Mouse (Mus musculus): Measurements from ENCODE around the gene Ascc1. TPM values are rescaled to one million over a fixed set of nuclear protein-coding genes. Genes with fewer than 3 reads are reported as not detected.

Ascc1 gene
- polyA plus RNA-seq, 1 experiment from 2014 or later, result 21.6 TPM

DNA sequence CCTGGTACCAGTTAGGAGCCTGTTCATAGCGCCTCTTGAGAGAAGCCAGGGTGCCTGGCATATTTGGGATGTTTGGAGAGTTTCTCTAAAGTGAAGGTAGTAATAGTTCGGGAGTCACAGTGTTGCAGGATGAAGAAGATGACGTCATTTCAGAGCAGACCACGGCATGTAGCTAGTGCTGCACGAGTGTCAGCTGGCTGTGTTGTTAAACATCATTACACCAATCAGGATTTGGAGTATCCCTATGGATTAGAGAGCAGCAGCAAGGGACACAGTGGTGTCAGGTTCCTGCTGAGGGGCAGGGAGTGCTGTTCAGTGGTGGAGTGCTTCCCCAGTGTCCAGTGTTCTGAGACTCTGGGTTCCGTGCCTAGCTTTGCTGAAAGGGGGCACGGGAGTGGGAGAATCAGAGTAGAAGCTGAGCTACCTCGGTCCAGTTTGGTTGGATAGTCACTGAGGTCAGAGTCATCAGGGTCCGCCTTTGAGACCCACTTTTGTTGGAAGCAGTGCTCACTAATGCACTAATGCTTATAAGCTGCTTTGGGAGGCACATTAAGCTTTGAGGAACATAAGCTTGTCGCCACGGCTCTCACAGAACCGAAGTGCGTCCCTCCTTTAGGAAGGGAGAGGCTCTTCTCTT, 24.3 kb downstream of the Ascc1 start:
- H3K4me2 ChIP-seq, result no peak overlapping the region

DNA sequence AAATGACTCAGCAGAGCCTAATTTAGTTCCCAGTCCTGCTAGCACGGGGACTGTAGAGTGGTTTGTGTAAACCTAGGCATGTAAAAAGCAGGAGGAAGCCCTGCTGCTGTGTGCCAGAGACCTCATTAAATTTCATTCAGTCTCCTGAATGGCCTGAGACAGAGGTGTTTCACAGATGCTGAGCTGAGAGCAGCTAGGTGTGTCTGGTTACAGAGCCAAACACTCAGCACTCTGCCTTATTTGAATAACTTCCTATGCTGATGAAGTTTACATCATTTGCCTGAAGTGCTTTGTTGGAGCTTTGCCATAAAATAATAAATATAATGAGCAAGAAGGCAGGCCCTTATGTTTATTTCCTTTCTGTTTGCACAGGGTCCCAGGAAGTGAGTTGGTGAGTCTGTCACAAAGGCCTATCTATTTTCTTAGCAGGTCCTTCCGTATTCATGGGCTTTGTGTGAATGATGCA, 25.0 kb downstream of the Ascc1 start:
- peaks cover 3% of the 10 kb centered on the region; the same call in 1 of the 2 replicates for H3K36me3 ChIP-seq
- WGBS (ENCODE audit: insufficient replicate concordance), result 52% methylated on average over 2 of the region's 2 CpGs
- H3K9ac ChIP-seq, result no peak overlapping the region
- no peak overlapping the region for H3K4me2 ChIP-seq
- no peaks in the 10 kb centered on the region for H3K27me3 ChIP-seq
- H3K4me3 ChIP-seq (replicated peaks), result no peak overlapping the region
- H3K27ac ChIP-seq, result no peak overlapping the region
- DNase-seq (no peak), ATAC-seq (ENCODE audit: low read depth) (no peak)
- no peaks in the 10 kb centered on the region for H3K4me1 ChIP-seq (replicated peaks)
- H3K9me3 ChIP-seq (replicated peaks), result no peaks in the 10 kb centered on the region

More for the DNA sequence above, 24.3 kb downstream of the Ascc1 start:
- Histone ChIP-seq H3K27ac (no peak overlapping the region), H3K9me3 (replicated peaks) (no peaks in the 10 kb centered on the region), H3K4me1 (replicated peaks) (no peaks in the 10 kb centered on the region), H3K27me3 (no peaks in the 10 kb centered on the region), H3K9ac (no peak overlapping the region), H3K4me3 (replicated peaks) (no peak overlapping the region), H3K36me3 (peaks cover 11% of the 10 kb centered on the region; the same call in 1 of the 2 replicates)
- ATAC-seq (ENCODE audit: low read depth) (no peak), DNase-seq (no peak)
- 70% methylated on average over 13 of the region's 13 CpGs for WGBS (ENCODE audit: insufficient replicate concordance)

- H3K27ac ChIP-seq, result no peak overlapping the region
- DNase-seq (no peak), ATAC-seq (ENCODE audit: low read depth) (no peak)
- no peaks in the 10 kb centered on the region for H3K4me1 ChIP-seq (replicated peaks)
- WGBS (ENCODE audit: insufficient replicate concordance), result 67% methylated on average over 7 of the region's 7 CpGs
- no peak overlapping the region for H3K4me2 ChIP-seq
- H3K36me3 ChIP-seq, result no peaks in the 10 kb centered on the region; the same call in 1 of the 2 replicates
- no peak overlapping the region for H3K4me3 ChIP-seq (replicated peaks)
- no peak overlapping the region for H3K9ac ChIP-seq
- H3K9me3 ChIP-seq (replicated peaks), result no peaks in the 10 kb centered on the region
- H3K27me3 ChIP-seq, result no peaks in the 10 kb centered on the region
Measured at GRCm38 (mm10) chr10:60028181-60028580, 25.6 kb downstream of the Ascc1 start.

GRCm38 (mm10) chr10:60028979-60029378, 26.4 kb downstream of the Ascc1 start:
- Histone ChIP-seq H3K9ac (no peak overlapping the region), H3K4me3 (replicated peaks) (no peak overlapping the region), H3K4me2 (no peak overlapping the region), H3K27me3 (no peaks in the 10 kb centered on the region), H3K36me3 (no peaks in the 10 kb centered on the region; the same call in 1 of the 2 replicates), H3K27ac (no peak overlapping the region), H3K4me1 (replicated peaks) (no peaks in the 10 kb centered on the region), H3K9me3 (replicated peaks) (no peaks in the 10 kb centered on the region)
- 71% methylated on average over 7 of the region's 7 CpGs for WGBS (ENCODE audit: insufficient replicate concordance)
- ATAC-seq (ENCODE audit: low read depth), result no peak
- no peak for DNase-seq

GRCm38 (mm10) chr10:60029387-60029786, 26.8 kb downstream of the Ascc1 start:
- H3K4me1 ChIP-seq (replicated peaks), result no peaks in the 10 kb centered on the region
- H3K9me3 ChIP-seq (replicated peaks), result no peaks in the 10 kb centered on the region
- no peak overlapping the region for H3K27ac ChIP-seq
- H3K36me3 ChIP-seq, result no peaks in the 10 kb centered on the region; the same call in 1 of the 2 replicates
- ATAC-seq (ENCODE audit: low read depth), result no peak
- no peak for DNase-seq
- H3K4me3 ChIP-seq (replicated peaks), result no peak overlapping the region
- no peaks in the 10 kb centered on the region for H3K27me3 ChIP-seq
- no peak overlapping the region for H3K9ac ChIP-seq
- 74% methylated on average over 4 of the region's 4 CpGs for WGBS (ENCODE audit: insufficient replicate concordance)
- no peak overlapping the region for H3K4me2 ChIP-seq

GRCm38 (mm10) chr10:60031562-60031961, 29.0 kb downstream of the Ascc1 start:
- H3K4me3 ChIP-seq (replicated peaks), result no peak overlapping the region
- no peak for ATAC-seq (ENCODE audit: low read depth)

DNA sequence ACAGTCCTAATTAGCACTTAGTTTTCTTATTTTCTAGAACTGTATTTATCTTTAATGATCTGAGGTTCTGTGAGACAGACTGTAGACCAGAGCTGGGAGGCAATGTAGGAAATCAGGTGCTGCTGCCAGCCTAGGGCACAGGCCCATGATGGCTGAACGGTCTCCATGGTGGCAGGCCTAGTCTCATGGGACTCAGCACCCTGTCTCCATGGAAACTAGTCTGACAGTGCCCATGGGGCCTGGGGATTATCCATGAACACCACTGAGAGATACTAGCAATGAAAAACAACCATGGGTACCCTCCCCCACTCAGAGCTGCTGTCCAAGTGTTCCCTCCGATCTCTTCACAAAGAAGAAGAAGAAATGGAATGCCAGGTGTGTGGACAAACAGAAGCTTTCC, 29.4 kb downstream of the Ascc1 start:
- no peak overlapping the region for H3K9ac ChIP-seq
- H3K4me2 ChIP-seq, result no peak overlapping the region
- no peaks in the 10 kb centered on the region; the same call in 1 of the 2 replicates for H3K36me3 ChIP-seq
- no peaks in the 10 kb centered on the region for H3K9me3 ChIP-seq (replicated peaks)
- H3K4me3 ChIP-seq (replicated peaks), result no peak overlapping the region
- peaks cover 11% of the 10 kb centered on the region for H3K4me1 ChIP-seq (replicated peaks)
- no peak overlapping the region for H3K27ac ChIP-seq
- no peaks in the 10 kb centered on the region for H3K27me3 ChIP-seq
- DNase-seq (no peak), ATAC-seq (ENCODE audit: low read depth) (no peak)
- WGBS (ENCODE audit: insufficient replicate concordance), result 76% methylated on average over 2 of the region's 2 CpGs

More at GRCm38 (mm10) chr10:60031562-60031961, 29.0 kb downstream of the Ascc1 start:
- DNase-seq, result no peak
- no peaks in the 10 kb centered on the region for H3K9me3 ChIP-seq (replicated peaks)
- WGBS (ENCODE audit: insufficient replicate concordance), result 79% methylated on average over 8 of the region's 8 CpGs
- H3K9ac ChIP-seq, result no peak overlapping the region
- no peaks in the 10 kb centered on the region for H3K27me3 ChIP-seq
- no peak overlapping the region for H3K27ac ChIP-seq
- no peak overlapping the region for H3K4me2 ChIP-seq
- H3K36me3 ChIP-seq, result no peaks in the 10 kb centered on the region; the same call in 1 of the 2 replicates
- H3K4me1 ChIP-seq (replicated peaks), result peaks cover 11% of the 10 kb centered on the region

GRCm38 (mm10) chr10:60032622-60033021, 30.0 kb downstream of the Ascc1 start:
- Histone ChIP-seq H3K4me2 (no peak overlapping the region), H3K27me3 (no peaks in the 10 kb centered on the region), H3K9me3 (replicated peaks) (no peaks in the 10 kb centered on the region), H3K4me3 (replicated peaks) (no peak overlapping the region), H3K36me3 (no peaks in the 10 kb centered on the region; the same call in 1 of the 2 replicates), H3K9ac (no peak overlapping the region), H3K27ac (no peak overlapping the region), H3K4me1 (replicated peaks) (peaks cover 11% of the 10 kb centered on the region)
- WGBS (ENCODE audit: insufficient replicate concordance), result 53% methylated on average over 2 of the region's 2 CpGs
- DNase-seq, result no peak
- no peak for ATAC-seq (ENCODE audit: low read depth)

GRCm38 (mm10) chr10:60033064-60033463, 30.5 kb downstream of the Ascc1 start:
- H3K4me2 ChIP-seq, result no peak overlapping the region
- H3K27ac ChIP-seq, result no peak overlapping the region
- H3K36me3 ChIP-seq, result no peaks in the 10 kb centered on the region; the same call in 1 of the 2 replicates
- 54% methylated on average over 5 of the region's 5 CpGs for WGBS (ENCODE audit: insufficient replicate concordance)
- peaks cover 11% of the 10 kb centered on the region for H3K4me1 ChIP-seq (replicated peaks)
- no peak overlapping the region for H3K4me3 ChIP-seq (replicated peaks)
- H3K9me3 ChIP-seq (replicated peaks), result no peaks in the 10 kb centered on the region
- DNase-seq (no peak), ATAC-seq (ENCODE audit: low read depth) (no peak)
- no peak overlapping the region for H3K9ac ChIP-seq
- H3K27me3 ChIP-seq, result no peaks in the 10 kb centered on the region

GRCm38 (mm10) chr10:60034621-60035020, 32.0 kb downstream of the Ascc1 start:
- Histone ChIP-seq H3K27ac (no peak overlapping the region), H3K4me3 (replicated peaks) (no peak overlapping the region), H3K9ac (no peak overlapping the region), H3K4me2 (no peak overlapping the region), H3K4me1 (replicated peaks) (peaks cover 11% of the 10 kb centered on the region), H3K9me3 (replicated peaks) (no peaks in the 10 kb centered on the region), H3K27me3 (no peaks in the 10 kb centered on the region), H3K36me3 (no peaks in the 10 kb centered on the region; the same call in 1 of the 2 replicates)
- 66% methylated on average over 3 of the region's 3 CpGs for WGBS (ENCODE audit: insufficient replicate concordance)
- ATAC-seq (ENCODE audit: low read depth), result no peak
- no peak for DNase-seq

DNA sequence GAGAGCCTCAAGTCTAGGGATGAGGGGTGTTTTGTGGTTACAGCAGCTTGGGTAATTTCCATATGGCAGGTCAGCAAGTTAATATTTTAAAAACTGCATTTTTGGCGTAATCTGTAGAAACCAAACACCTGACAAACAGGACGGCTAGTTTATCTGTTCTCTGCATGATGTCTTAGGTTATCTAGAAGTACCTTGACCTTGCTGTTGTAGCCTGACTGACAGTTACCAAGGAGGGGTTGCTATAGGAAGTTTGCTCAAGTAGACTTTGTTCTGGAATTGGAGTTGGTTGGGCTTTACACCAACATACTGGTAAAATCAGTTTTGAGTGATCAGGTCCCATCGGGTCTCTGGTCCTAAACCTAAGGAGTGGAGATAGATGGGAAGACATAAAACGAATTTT, 33.1 kb downstream of the Ascc1 start:
- Histone ChIP-seq H3K9ac (no peak overlapping the region), H3K36me3 (no peaks in the 10 kb centered on the region; the same call in 1 of the 2 replicates), H3K4me3 (replicated peaks) (no peak overlapping the region), H3K4me2 (no peak overlapping the region), H3K4me1 (replicated peaks) (peaks cover 11% of the 10 kb centered on the region), H3K27me3 (no peaks in the 10 kb centered on the region), H3K27ac (no peak overlapping the region), H3K9me3 (replicated peaks) (no peaks in the 10 kb centered on the region)
- no peak for DNase-seq
- no peak for ATAC-seq (ENCODE audit: low read depth)
- WGBS (ENCODE audit: insufficient replicate concordance), result 29% methylated on average over 4 of the region's 4 CpGs

DNA sequence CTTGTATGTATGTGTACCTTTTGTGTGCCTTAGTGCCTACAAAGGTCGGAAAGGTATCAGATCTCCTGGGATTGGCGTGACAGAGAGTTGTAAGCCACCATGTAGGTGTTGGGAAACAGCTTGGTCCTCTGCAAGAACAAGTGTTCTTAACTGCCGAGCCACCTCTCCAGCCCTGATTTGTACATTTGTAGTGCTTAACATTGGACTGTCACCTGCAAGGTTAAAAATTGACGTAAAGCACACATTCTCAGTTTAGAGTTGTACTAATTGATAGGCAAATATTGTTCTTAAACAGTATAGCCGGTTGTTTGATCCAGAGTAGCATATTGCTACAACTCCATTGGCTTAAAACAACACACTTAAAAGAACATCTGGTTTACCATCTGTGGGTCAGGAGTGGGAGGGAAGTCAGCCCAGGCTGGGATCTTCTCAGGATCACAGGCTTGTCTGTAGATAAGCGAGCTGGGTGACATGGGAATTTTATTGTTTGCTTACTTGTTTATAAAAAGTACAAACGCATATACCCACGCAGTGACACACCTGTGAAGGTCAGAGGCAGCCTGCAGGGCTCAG, 39.8 kb downstream of the Ascc1 start:
- no peaks in the 10 kb centered on the region for H3K4me1 ChIP-seq (replicated peaks)

More for the DNA sequence above, 39.8 kb downstream of the Ascc1 start:
- H3K9ac ChIP-seq, result no peak overlapping the region
- no peak for ATAC-seq (ENCODE audit: low read depth)
- no peaks in the 10 kb centered on the region for H3K9me3 ChIP-seq (replicated peaks)
- WGBS (ENCODE audit: insufficient replicate concordance), result 69% methylated on average over 8 of the region's 8 CpGs
- H3K27ac ChIP-seq, result no peak overlapping the region
- H3K4me3 ChIP-seq (replicated peaks), result no peak overlapping the region
- H3K4me2 ChIP-seq, result no peak overlapping the region
- no peaks in the 10 kb centered on the region for H3K36me3 ChIP-seq
- H3K27me3 ChIP-seq, result no peaks in the 10 kb centered on the region
- no peak for DNase-seq

Measured in liver, embryonic 13.5 days (tissue).